Mouse (Mus musculus) gastrocnemius, postnatal 14 days (tissue): ENCODE data around the gene Nup214. TPM values are rescaled to one million over a fixed set of nuclear protein-coding genes. Genes with fewer than 3 reads are reported as not detected.

Experiments used
- DNase-seq: peaks from one replicate; pipeline ENCODE4 v3.0.0; 2021; ENCODE audit warnings: mixed read lengths
- intact Hi-C: fragments of 180-260 bp; cut with DNase I; formaldehyde crosslinking; loops from one replicate; pipeline ENCODE4 v1.15.1; 2025; ENCODE audit warnings: low total_unique reads
- total RNA-seq, 2 experiments: library from RNA; stranded (reverse); gene quantifications; 2 replicates each; pipeline ENCODE4 v1.2.3; 2021

The Nup214 gene
- total RNA-seq, 2 experiments from 2014 or later = 20.0 to 20.6 TPM

DNA sequence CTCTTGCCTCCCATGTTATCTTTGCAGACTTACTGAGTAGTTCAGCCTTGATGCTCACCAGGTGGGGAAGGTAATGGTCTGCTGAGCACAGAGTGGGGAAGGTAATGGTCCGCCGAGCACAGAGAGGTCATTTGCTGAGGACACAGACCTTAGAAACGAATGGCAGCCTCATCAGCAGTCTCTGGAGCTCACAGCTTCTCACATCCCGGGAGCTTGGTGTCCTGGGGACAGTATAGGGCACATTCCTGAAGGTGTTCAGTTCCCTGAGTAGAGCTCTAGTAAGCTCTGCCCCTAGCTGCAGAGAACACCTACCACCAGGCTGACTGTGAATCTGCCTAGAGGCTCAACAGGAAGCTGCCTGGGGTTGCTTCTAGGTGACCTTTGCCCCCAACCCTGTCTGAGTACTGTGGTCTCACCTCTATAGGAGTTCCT lies 12.4 kb upstream of the Nup214 start:
- intact Hi-C loops = no loop called here
- DNase-seq = no peak

DNA sequence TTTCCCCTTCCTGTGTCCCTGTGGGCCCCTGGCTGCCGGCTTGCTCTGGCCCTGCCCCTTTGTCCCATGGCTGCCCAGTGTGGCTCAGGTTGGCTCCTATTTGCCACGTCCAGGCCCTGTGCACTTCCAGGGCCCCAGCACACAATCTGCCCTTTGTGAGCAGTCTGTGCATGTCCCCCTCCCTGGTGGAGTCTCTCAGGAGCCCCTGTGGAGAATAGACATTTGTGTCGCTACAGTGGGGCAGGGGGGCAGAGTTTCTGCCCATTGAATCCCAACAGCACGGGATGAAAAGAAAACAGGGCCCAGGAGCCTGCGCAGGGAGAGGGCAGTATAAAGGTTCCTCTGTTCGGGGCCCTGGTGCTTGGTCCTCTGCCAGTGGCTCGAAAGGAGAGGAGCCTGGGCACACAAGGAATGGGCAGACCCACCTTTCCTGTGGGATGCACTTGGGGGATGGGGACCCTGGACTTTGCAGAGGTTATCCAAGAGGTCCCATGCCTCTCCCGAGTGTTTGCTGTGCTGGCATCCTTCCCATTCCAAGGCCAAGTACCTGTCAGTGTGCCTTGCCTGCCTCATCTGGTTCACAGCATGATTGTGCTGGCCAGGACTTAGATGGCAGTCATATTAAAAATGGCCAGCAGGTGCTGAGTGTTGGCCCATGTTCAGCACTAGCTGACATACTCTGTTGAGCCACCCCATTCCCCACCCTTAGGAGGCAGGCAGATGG lies 11.6 kb upstream of the Nup214 start:
- no peak for DNase-seq
- intact Hi-C loops = no loop called here

DNA sequence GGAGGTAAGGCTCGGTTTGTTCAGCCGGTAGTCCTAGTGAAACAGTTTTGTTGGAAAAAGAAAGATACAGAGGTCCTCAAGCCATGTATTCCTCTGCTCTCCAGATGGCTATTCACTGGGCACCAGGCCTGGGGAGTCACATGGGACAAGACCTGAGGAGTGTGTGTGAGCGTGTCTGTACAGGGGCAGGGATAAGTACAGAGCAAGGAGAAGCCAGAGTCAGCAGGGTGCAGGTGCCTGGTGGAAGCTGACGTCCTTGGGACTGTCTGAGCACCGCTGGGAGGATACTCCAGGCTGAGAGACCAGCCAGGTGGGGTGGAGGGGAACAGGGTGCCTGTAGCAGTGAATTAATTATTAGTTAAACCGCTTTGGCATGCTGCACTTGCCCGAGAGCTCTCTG lies 10.7 kb upstream of the Nup214 start:
- intact Hi-C loops = no loop called here
- no peak for DNase-seq

DNA sequence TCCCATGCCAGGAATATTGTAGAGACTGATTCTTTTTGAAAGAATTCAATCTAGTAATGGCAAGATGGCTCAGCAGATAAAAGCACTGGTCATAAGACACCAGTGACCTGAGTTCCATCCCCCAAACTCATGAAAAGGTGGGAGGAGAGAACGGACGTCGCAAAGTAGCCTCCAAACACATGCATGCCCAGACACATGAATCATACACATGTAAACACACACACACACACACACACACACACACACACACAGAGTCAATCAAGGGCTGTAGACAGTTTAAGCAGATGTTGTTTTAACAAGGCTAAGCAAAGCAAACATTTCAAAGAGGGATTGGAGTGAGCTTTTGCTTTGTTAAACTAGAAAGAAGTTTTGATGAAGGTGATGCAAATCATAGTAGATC lies 10.0 kb upstream of the Nup214 start:
- intact Hi-C loops = no loop called here

DNA sequence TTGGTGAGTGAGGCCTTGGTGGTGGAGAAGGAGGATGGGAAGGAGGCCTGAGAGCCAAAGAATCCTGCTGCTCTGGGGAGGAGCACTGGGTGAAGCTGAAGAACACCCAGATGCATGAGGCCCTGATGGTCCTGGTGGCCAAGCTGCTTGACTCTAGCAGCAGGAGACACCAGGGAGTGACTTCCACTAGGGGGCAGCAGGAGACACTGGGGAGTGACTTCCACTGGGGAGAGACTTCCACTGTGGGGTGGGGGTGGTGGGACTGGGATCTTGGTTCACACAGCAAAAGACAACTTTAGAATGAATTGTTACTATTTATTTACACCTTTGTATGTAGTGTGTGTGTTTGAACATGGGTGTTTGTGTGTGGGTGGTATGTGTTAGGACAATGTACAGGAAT lies 9.1 kb upstream of the Nup214 start:
- intact Hi-C loops = no loop called here
- peak; percentile 45 for DNase-seq

More for the DNA sequence above, 10.0 kb upstream of the Nup214 start:
- no peak for DNase-seq

DNA sequence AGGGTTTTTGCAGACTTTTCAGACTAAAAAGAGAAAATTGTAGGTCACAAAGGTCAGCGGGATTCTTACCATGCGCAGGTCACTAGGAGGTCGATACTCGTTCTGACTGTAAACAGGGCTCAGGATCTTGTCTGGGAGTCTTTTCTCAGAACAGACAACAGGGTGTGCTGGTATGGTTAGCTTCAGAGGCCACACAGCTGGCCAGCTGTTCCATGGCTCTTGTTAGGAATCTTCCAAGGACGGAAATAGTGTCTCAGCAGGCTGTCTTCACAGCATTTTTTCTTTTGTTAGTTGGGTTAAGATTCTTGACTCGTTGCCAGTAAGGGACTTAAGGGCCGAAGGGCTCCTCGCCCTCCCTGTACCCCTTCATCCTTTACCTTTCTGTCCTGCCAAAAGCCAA lies 7.4 kb upstream of the Nup214 start:
- no peak for DNase-seq
- intact Hi-C loops = no loop called here

DNA sequence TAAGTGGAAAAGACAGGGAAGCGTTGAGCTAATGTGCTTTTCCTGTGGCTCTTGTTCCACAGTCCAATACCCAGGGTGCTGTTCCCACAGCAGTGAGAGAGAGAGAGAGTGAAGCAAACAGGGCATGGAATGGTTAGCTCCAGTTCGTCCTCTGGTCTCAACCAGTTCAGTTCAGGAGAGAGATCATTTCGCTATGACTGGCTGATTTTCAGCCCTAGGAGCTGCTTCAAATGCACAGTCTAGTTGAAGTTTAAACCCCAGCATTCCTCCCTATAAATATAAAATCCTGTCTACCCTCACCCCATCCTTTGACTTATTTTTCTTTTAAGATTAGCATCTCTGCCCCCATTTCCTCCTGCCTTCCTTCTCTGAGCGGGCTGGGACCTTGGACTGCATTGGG lies 1.6 kb upstream of the Nup214 start:
- no peak for DNase-seq
- intact Hi-C loops = no loop called here

DNA sequence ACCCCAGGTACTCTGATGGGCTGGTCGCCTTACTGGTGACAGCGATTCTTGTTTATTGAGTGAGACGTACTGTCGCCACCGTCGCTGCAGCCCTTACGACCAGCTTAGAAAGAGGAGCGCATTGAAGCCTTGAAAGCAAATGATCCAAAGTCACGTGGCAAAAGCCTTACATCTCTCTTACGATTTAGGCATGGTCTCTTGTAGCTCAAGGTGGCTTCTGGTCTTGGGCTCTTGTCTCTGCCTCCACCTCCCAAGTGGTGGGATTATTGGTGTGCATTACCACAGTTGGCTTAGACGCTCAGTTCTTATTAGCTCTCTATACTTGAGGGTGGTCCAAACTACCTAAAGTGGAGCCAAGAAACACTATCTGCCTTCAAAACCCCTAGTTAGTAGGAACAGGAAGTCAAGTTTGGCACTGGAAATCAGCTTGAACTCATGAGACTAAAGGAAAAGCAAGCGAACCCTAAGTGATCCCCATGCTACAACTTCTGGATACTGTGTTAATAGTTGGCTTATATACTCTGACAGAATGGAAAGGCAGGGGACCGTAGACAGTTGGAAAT lies 654 bp downstream of the Nup214 start:
- intact Hi-C loops = no loop called here
- DNase-seq = no peak

DNA sequence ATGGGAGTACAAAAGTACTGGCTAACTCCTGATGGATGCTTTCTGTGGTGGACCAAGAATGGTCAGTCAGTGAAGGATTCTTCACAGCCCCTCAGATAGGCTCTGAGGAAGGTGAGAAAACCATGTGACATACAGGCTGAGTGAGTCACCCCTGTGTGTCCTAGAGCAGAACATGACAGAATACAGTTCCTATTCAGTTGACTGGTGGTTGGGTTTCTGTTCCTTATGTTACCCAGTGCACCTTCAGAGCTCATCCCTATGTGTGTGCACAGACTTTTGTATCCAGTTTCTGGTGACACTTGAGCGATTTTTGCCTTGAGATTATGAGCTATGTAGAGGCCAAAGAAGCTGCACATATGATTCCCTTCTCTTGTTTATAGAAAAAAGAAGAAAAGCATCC lies 13.5 kb downstream of the Nup214 start:
- DNase-seq = no peak
- intact Hi-C loops = no loop called here

DNA sequence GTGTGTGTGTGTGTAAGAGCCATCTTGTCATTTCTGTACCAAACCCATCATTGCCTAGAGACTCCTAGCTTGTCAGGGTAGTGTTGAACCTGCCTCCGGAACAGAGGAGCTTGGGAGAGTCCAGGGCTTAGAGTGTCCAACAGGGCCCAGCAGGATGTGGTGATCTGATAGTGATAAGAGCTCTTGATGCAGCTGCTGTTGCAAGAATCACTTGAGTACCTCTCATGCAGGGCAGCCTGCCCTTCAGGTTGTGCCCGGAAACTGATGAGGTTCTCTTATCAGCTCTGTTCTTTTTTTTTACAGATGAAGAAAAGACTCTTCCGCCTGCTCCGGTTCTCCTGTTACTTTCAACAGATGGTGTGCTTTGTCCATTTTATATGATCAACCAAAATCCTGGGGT lies 16.7 kb downstream of the Nup214 start:
- intact Hi-C loops = loop anchor here (10.0 kb wide), 1 partner anchor 214 kb away; no protein-coding TSS in a partner anchor
- no peak for DNase-seq

DNA sequence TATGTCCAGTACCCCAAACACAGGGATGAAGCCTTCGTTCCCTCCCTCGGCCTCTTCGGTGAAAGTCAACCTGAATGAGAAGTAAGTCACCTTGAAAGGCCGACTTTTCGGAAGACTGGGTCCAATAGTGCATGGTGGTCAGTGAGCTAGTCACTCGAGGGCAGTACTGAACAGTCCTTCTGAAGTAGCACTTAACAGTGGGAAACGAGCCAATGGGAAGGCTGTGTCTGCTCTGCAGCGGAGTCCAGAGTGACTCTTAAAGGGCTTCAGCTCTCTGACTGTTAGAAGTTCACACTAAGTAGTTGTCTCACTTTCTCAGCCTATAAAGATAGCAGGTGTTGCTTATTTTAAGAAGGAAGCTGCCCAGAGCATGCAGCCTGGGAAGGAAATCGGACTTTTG lies 20.7 kb downstream of the Nup214 start:
- DNase-seq = no peak
- intact Hi-C loops = loop anchor here (10.0 kb wide), 1 partner anchor 210 kb away; no protein-coding TSS in a partner anchor

DNA sequence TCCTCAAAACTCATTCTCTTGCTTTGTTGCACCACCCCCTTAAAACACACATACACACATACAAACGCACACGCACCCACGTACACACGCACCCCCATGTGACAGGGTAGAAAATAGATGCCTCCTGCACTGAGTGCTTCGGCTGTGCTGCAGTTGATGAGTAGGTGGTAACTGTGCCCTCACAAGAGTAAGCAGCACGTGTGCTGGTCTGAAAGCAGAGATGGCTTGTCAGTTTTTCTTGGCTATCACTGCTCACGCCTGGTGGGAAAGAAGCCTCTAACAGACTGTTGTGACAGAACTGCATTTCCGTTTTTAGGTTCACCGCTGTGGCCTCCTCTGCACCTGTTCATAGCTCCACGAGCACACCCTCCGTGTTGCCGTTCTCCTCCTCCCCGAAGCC lies 21.8 kb downstream of the Nup214 start:
- intact Hi-C loops = loop anchor here (10.0 kb wide), 1 partner anchor 209 kb away; no protein-coding TSS in a partner anchor

DNA sequence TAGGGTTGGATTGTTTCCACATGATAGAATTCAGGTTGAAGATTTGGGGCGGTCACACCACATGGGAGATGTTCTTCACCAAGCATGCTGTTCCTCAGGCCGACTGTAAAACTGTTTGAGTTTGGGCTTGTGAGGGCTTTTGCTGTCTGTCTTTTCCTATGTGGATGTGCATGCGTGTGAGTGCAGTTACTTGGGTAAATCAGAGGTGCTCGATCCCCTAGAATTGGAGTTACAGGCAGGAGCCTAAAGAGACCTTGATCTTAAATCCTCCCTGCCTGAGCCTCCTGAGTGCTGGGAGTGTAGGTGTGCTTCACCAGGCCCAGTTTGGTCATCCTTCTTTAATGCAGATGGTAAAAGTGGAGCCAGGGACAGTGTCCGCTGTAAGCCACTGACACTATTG lies 23.3 kb downstream of the Nup214 start:
- DNase-seq = no peak
- intact Hi-C loops = loop anchor here (10.0 kb wide), 1 partner anchor 207 kb away; no protein-coding TSS in a partner anchor

More for the DNA sequence above, 21.8 kb downstream of the Nup214 start:
- no peak for DNase-seq

DNA sequence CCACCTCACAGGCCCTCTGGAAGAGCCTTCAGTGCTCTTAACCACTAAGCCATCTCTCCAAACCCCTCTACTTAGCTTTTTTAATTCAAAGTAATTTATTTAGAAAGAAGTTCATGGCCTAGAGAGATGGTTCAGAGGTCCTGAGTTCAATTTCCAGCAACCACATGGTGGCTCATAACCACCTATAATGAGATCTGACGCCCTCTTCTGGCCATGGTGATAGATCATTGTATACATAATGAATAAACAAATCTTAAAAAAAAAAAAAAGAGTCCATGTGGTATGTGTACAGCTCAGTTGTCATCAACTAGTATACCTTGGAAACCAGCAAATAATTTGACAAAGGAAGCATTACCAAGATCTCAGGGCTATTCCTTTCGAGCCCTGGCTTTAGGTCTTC lies 24.2 kb downstream of the Nup214 start:
- no peak for DNase-seq
- intact Hi-C loops = loop anchor here (10.0 kb wide), 1 partner anchor 206 kb away; no protein-coding TSS in a partner anchor

DNA sequence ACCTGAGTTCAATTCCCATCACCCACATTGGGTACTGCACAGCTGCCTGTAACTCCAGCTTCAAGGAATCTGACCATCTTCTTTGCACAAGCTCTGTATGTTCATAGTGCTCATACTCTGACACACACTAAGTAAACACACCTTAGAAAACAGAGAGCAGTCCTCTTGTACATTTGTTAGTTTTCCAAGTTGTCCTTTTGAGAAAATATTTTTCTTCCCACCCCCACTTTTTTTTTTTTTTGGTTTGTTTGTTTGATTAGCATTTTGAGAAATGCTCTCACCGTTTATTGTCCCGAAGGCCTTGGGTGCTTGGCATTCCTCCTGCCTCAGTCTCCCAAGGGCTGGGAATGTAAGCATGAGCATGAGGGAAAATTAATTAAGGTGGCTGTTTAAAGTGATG lies 34.1 kb downstream of the Nup214 start:
- DNase-seq = no peak
- intact Hi-C loops = no loop called here

DNA sequence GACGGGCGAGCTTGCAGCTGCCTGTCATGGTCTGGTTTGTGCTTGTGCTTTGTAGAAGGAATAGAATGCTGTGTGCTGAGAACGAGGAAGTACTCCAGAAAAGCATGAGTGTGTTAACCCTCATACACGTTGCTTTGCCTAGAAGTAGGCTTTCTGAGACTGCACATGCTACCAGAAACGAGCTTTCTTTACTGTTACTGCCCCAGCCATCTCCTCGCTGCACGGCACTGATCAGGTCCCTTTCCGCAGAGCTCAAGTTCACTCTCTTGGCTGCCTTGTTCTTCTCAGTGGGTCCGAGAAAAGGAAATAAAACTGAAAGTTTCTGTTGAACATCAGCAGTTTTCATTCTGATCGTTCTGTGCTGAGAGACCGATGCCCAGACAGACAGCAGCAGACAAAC lies 34.5 kb downstream of the Nup214 start:
- DNase-seq = no peak
- intact Hi-C loops = no loop called here

DNA sequence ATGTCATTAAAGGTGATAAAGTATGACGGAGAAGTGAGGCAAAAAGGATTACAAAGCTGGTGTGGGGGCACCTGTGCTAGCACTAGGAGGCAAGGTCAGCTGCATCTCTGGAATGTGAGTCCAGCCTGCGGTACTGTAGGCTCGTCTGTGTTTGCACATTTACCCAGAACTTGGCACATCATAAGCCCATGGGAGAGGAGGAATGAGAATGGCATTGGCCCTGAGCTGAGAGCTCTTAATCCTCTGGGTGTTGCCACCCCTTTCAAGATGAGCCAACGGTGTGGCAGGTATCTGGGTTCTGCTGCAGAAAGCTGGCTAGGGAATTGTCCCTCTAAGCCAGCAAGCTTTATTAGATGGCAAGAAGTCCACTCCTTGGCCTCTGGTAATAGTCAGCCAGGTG lies 45.5 kb downstream of the Nup214 start:
- intact Hi-C loops = no loop called here
- no peak for DNase-seq

DNA sequence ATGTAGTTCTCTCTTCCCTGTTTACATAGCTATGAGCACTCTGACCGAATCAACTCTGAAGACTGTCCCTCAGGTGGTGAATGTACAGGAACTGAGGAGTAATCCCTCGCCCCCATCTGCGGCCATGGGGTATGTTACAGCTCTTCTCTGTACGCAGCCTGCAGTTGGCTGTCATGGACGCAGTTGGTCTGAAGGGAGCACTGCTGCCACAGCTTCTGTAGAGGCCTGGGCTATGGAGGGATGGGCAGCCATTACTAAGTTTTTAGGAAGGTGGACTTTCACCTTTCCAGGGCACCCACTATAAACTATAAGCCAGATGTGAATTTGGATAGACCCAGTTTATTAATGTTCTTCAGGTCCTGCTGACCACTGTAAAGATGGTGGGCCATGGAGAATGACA lies 46.0 kb downstream of the Nup214 start:
- DNase-seq = no peak
- intact Hi-C loops = no loop called here

DNA sequence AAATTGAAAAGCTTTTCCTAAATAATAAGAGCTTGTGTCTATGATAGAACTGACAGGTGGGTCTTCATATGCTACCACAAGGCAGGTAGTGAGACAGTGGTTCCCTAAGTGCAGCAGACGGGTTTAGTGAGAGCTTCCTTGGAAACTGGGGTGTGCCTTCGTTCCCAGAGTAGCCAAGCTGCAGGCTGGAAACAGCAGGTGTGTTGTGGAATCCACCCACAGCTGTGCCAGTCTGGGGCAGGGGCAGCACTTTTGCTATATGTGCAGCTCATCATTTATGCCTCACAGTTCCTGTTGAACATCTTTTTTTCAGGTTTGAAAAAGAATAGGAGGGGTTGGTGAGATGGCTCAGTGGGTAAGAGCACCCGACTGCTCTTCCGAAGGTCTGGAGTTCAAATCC lies 50.1 kb downstream of the Nup214 start:
- intact Hi-C loops = no loop called here

DNA sequence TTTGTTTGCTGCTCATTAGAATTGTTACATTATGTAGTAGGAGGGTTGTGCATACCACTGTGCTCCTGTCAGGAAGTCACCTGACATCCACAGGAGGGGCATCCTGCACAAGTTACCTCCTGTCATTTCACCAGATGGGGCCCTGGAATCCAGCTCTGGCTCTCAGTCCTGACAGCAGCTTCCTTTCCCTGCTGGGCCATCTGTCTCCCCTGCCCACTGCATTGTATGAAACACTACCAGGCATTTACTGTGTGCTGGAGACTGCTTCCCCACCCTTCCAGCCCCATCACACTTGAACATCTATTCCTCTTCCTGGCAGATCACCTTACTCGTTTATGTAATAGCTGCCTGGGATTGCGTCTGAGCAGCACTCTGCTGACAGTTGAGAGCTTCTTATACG lies 55.4 kb downstream of the Nup214 start:
- intact Hi-C loops = no loop called here
- DNase-seq = no peak

More for the DNA sequence above, 50.1 kb downstream of the Nup214 start:
- DNase-seq = no peak

DNA sequence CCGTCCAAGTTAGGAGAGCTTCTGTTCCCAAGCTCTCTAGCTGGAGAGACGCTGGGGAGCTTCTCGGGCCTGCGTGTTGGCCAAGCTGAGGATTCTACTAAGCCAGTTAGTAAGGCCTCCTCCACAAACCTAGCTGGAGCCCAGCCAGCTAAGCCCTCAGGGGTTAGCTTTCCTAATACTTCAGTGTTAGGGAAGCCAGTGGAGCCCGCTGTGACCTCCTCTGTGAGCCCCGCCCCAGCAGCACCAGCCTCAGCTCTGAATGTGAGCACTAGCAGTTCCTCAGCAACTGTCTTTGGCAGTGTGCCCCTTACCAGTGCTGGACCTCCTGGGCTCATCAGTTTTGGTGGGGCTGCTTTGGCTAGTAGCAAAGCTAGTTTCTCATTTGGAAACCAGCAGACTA lies 59.2 kb downstream of the Nup214 start:
- intact Hi-C loops = no loop called here
- peak; percentile 86 for DNase-seq
